Mouse (Mus musculus) myocyte (in vitro differentiated cells): ENCODE results near the gene Kremen1.

Experiments used
- CEBPB ChIP-seq: IDR thresholded peaks from 2 replicates; pipeline ENCODE4 v1.6.1; 2011; ENCODE audit warnings: mild to moderate bottlenecking, moderate library complexity; ENCODE audit not compliant: poor library complexity, insufficient read depth, severe bottlenecking
- E2F4 ChIP-seq: IDR thresholded peaks from one replicate; pipeline ENCODE4 v1.6.1; 2011; ENCODE audit warnings: mild to moderate bottlenecking, control low read depth, moderate library complexity; ENCODE audit not compliant: insufficient read depth
- MAX ChIP-seq: IDR thresholded peaks from one replicate; pipeline ENCODE4 v1.6.1; 2011; ENCODE audit warnings: low read depth, mild to moderate bottlenecking, control low read depth
- MYOG ChIP-seq, 3 experiments: IDR thresholded peaks; one replicate each; pipeline ENCODE4 v1.6.1; 2011; ENCODE audit warnings: control low read depth in 2 of 3, low read depth in 2 of 3, mild to moderate bottlenecking in 2 of 3; ENCODE audit not compliant: insufficient read length in 2 of 3, control insufficient read depth in 1 of 3, insufficient read depth in 1 of 3
- POLR2A ChIP-seq: IDR thresholded peaks from one replicate; pipeline ENCODE4 v1.6.1; 2011; ENCODE audit warnings: low read depth, mild to moderate bottlenecking, control low read depth, moderate library complexity; ENCODE audit not compliant: insufficient read length
- REST ChIP-seq: IDR thresholded peaks from one replicate; pipeline ENCODE4 v1.6.1; 2011; ENCODE audit warnings: mild to moderate bottlenecking, control low read depth, moderate library complexity; ENCODE audit not compliant: insufficient read depth, insufficient read length
- TCF12 ChIP-seq: IDR thresholded peaks from one replicate; pipeline ENCODE4 v1.6.1; 2011; ENCODE audit warnings: mild to moderate bottlenecking, control low read depth; ENCODE audit not compliant: poor library complexity, insufficient read depth, severe bottlenecking
- TCF3 ChIP-seq: IDR thresholded peaks from one replicate; pipeline ENCODE4 v1.6.1; 2011; ENCODE audit warnings: low read depth, control low read depth; ENCODE audit not compliant: insufficient read length
- USF1 ChIP-seq: IDR thresholded peaks from one replicate; pipeline ENCODE4 v1.6.1; 2011; ENCODE audit warnings: low read depth, mild to moderate bottlenecking, control low read depth, moderate library complexity

- TF ChIP-seq POLR2A (no peak), USF1 (no peak), REST (no peak), TCF12 (no peak), E2F4 (no peak), MYOG (IDR thresholded peaks at IDR 0.05; ENCODE audit: control insufficient read depth in 1 of 3, insufficient read depth in 1 of 3, insufficient read length in 2 of 3, low read depth in 2 of 3) (no peak), MAX (no peak), TCF3 (no peak), CEBPB (no peak)
Observed at GRCm38 (mm10) chr11:5219371-5219770, 42.0 kb downstream of the Kremen1 start.
